Mouse (Mus musculus): ENCODE data around the gene Thrb. TPM values are rescaled to one million over a fixed set of nuclear protein-coding genes. Genes with fewer than 3 reads are reported as not detected.
A peak's percentile ranks its signal among the peaks of the same experiment; 100 is the strongest.

The Thrb gene
- 5.1 and 6.4 TPM in 2 replicates for polyA plus RNA-seq (2015; fragmentation: Nextera tagmentation; extraction: Ambion mirVana)

GRCm38 (mm10) chr14:17659686-17660328 is at the start of gene Thrb:
Gene Thrb (plus strand): TSS chr14:17660261.
- peak; percentile 52 for DNase-seq
- Histone ChIP-seq H3K4me3 (ENCODE audit: low read depth, low read length) (peak within 1 kb of the TSS; percentile 70), H3K27ac (ENCODE audit: low read depth) (peak within 1 kb of the TSS; percentile 90), H3K36me3 (replicated peaks; ENCODE audit: insufficient read depth, low read length) (no peaks in the 10 kb centered on the region), H3K4me2 (ENCODE audit: low read depth, low read length) (peak within 1 kb of the TSS; percentile 77), H3K27me3 (ENCODE audit: insufficient read depth, low read length) (0 out of 2 replicates have a peak, but pooled peaks cover 8% of the 10 kb centered on the region), H3K9ac (replicated peaks) (peak within 1 kb of the TSS; percentile 78), H3K4me1 (ENCODE audit: insufficient read depth) (peaks cover 2% of the 10 kb centered on the region; the same call in 1 of the 2 replicates), H3K9me3 (ENCODE audit: low read length) (no peaks in the 10 kb centered on the region)
- ATAC-seq: peak; percentile 3; the same call in 1 of the 2 replicates
- 2% methylated on average over 23 of the region's 23 CpGs for WGBS (ENCODE audit: insufficient replicate concordance)
- TF ChIP-seq EP300 (IDR thresholded peaks at IDR 0.05; ENCODE audit: low read depth): no peak

- ATAC-seq (no peak), DNase-seq (no peak)
- Histone ChIP-seq H3K27me3 (ENCODE audit: insufficient read depth, low read length) (no peaks in the 10 kb centered on the region), H3K27ac (ENCODE audit: low read depth) (no peak overlapping the region), H3K9me3 (ENCODE audit: low read length) (no peaks in the 10 kb centered on the region), H3K4me1 (ENCODE audit: insufficient read depth) (no peaks in the 10 kb centered on the region), H3K4me2 (ENCODE audit: low read depth, low read length) (no peak overlapping the region), H3K4me3 (ENCODE audit: low read depth, low read length) (no peak overlapping the region), H3K9ac (replicated peaks) (no peak overlapping the region), H3K36me3 (replicated peaks; ENCODE audit: insufficient read depth, low read length) (no peaks in the 10 kb centered on the region)
- 55% methylated on average over 3 of the region's 3 CpGs for WGBS (ENCODE audit: insufficient replicate concordance)
- TF ChIP-seq EP300 (IDR thresholded peaks at IDR 0.05; ENCODE audit: low read depth) (no peak), CTCF (IDR thresholded peaks at IDR 0.05; ENCODE audit: low read depth) (no peak)
Observed at GRCm38 (mm10) chr14:17621671-17622070, 38.4 kb upstream of the Thrb start.

GRCm38 (mm10) chr14:17623936-17624335 is 36.1 kb upstream of the Thrb start:
- H3K27ac ChIP-seq (ENCODE audit: low read depth): no peak overlapping the region
- TF ChIP-seq EP300 (IDR thresholded peaks at IDR 0.05; ENCODE audit: low read depth) (no peak), CTCF (IDR thresholded peaks at IDR 0.05; ENCODE audit: low read depth) (no peak)
- no peak overlapping the region for H3K4me2 ChIP-seq (ENCODE audit: low read depth, low read length)
- no peaks in the 10 kb centered on the region for H3K4me1 ChIP-seq (ENCODE audit: insufficient read depth)
- WGBS (ENCODE audit: insufficient replicate concordance): 69% methylated on average over 2 of the region's 2 CpGs
- no peaks in the 10 kb centered on the region for H3K27me3 ChIP-seq (ENCODE audit: insufficient read depth, low read length)
- no peak for ATAC-seq
- DNase-seq: no peak
- no peak overlapping the region for H3K9ac ChIP-seq (replicated peaks)
- H3K36me3 ChIP-seq (replicated peaks; ENCODE audit: insufficient read depth, low read length): no peaks in the 10 kb centered on the region
- no peak overlapping the region for H3K4me3 ChIP-seq (ENCODE audit: low read depth, low read length)
- no peaks in the 10 kb centered on the region for H3K9me3 ChIP-seq (ENCODE audit: low read length)

- H3K9ac ChIP-seq (replicated peaks): no peak overlapping the region
- 34% methylated on average over 5 of the region's 5 CpGs for WGBS (ENCODE audit: insufficient replicate concordance)
- no peaks in the 10 kb centered on the region for H3K9me3 ChIP-seq (ENCODE audit: low read length)
- TF ChIP-seq CTCF (IDR thresholded peaks at IDR 0.05; ENCODE audit: low read depth): no peak
- no peak for TF ChIP-seq EP300 (IDR thresholded peaks at IDR 0.05; ENCODE audit: low read depth)
- no peak for DNase-seq
- H3K27ac ChIP-seq (ENCODE audit: low read depth): no peak overlapping the region
- H3K36me3 ChIP-seq (replicated peaks; ENCODE audit: insufficient read depth, low read length): no peaks in the 10 kb centered on the region
- 0 out of 2 replicates have a peak, but pooled peaks cover 5% of the 10 kb centered on the region for H3K4me1 ChIP-seq (ENCODE audit: insufficient read depth)
- H3K4me2 ChIP-seq (ENCODE audit: low read depth, low read length): no peak overlapping the region
- ATAC-seq: no peak
- H3K4me3 ChIP-seq (ENCODE audit: low read depth, low read length): no peak overlapping the region
- H3K27me3 ChIP-seq (ENCODE audit: insufficient read depth, low read length): no peaks in the 10 kb centered on the region
Observed at GRCm38 (mm10) chr14:17629215-17629614, 30.8 kb upstream of the Thrb start.

GRCm38 (mm10) chr14:17632887-17633522 is 27.1 kb upstream of the Thrb start:
- Histone ChIP-seq H3K27me3 (ENCODE audit: insufficient read depth, low read length) (no peaks in the 10 kb centered on the region), H3K4me3 (ENCODE audit: low read depth, low read length) (no peak overlapping the region), H3K4me1 (ENCODE audit: insufficient read depth) (0 out of 2 replicates have a peak, but pooled peaks cover 5% of the 10 kb centered on the region), H3K4me2 (ENCODE audit: low read depth, low read length) (peak overlapping the region; percentile 44), H3K36me3 (replicated peaks; ENCODE audit: insufficient read depth, low read length) (no peaks in the 10 kb centered on the region), H3K9ac (replicated peaks) (no peak overlapping the region), H3K9me3 (ENCODE audit: low read length) (no peaks in the 10 kb centered on the region), H3K27ac (ENCODE audit: low read depth) (no peak overlapping the region)
- peak; percentile 37 for DNase-seq
- WGBS (ENCODE audit: insufficient replicate concordance): 9% methylated on average over 19 of the region's 19 CpGs
- TF ChIP-seq EP300 (IDR thresholded peaks at IDR 0.05; ENCODE audit: low read depth) (no peak), CTCF (IDR thresholded peaks at IDR 0.05; ENCODE audit: low read depth) (no peak)
- no peak for ATAC-seq

- TF ChIP-seq CTCF (IDR thresholded peaks at IDR 0.05; ENCODE audit: low read depth) (no peak), EP300 (IDR thresholded peaks at IDR 0.05; ENCODE audit: low read depth) (no peak)
- WGBS (ENCODE audit: insufficient replicate concordance): 56% methylated on average over 3 of the region's 3 CpGs
Observed at GRCm38 (mm10) chr14:17636971-17637370, 23.1 kb upstream of the Thrb start.

More at GRCm38 (mm10) chr14:17636971-17637370, 23.1 kb upstream of the Thrb start:
- DNase-seq (no peak), ATAC-seq (no peak)
- Histone ChIP-seq H3K4me1 (ENCODE audit: insufficient read depth) (0 out of 2 replicates have a peak, but pooled peaks cover 5% of the 10 kb centered on the region), H3K4me2 (ENCODE audit: low read depth, low read length) (no peak overlapping the region), H3K9me3 (ENCODE audit: low read length) (no peaks in the 10 kb centered on the region), H3K27me3 (ENCODE audit: insufficient read depth, low read length) (no peaks in the 10 kb centered on the region), H3K4me3 (ENCODE audit: low read depth, low read length) (no peak overlapping the region), H3K9ac (replicated peaks) (no peak overlapping the region), H3K36me3 (replicated peaks; ENCODE audit: insufficient read depth, low read length) (no peaks in the 10 kb centered on the region), H3K27ac (ENCODE audit: low read depth) (no peak overlapping the region)

Measured in liver, postnatal 0 days (tissue).